Mouse (Mus musculus) erythroblast, embryonic 14.5 days (primary cell): ENCODE results near the gene Ddx3x.

Source experiments
- GATA1 ChIP-seq: IDR thresholded peaks from 2 replicates; pipeline ENCODE4 v1.6.1; 2012; ENCODE audit warnings: low read length, inconsistent platforms, mixed read lengths
- TAL1 ChIP-seq: IDR thresholded peaks from 3 replicates; pipeline ENCODE4 v1.6.1; 2012; ENCODE audit warnings: low read length, inconsistent platforms, mixed read lengths

- TF ChIP-seq GATA1, result no peak
- TF ChIP-seq TAL1, result no peak
Observed at GRCm38 (mm10) chrX:13295229-13295571, 14.4 kb downstream of the Ddx3x start.
